Mouse (Mus musculus) midbrain, embryonic 13.5 days (tissue): ENCODE data around the gene Cntln. TPM values are rescaled to one million over a fixed set of nuclear protein-coding genes. Genes with fewer than 3 reads are reported as not detected.

Experiments used
- ATAC-seq: fragments of 200-750 bp; cut with Nextera tagmentation; 2 replicates; pipeline ENCODE4 v1.8.0; 2017; ENCODE audit warnings: mild to moderate bottlenecking, moderate TSS enrichment, moderate library complexity
- H3K27ac ChIP-seq: fragments of 300-500 bp; sonication (generic); 2 replicates; pipeline ENCODE4 v1.5.1; 2015; ENCODE audit warnings: inconsistent platforms, mild to moderate bottlenecking, moderate library complexity
- H3K27me3 ChIP-seq: fragments of 300-500 bp; sonication (generic); 2 replicates; pipeline ENCODE4 v1.6.1; 2015; ENCODE audit warnings: mild to moderate bottlenecking, inconsistent platforms
- H3K36me3 ChIP-seq: fragments of 300-500 bp; sonication (generic); 2 replicates; pipeline ENCODE4 v1.6.1; 2015; ENCODE audit warnings: mild to moderate bottlenecking, inconsistent platforms
- H3K4me1 ChIP-seq: fragments of 300-500 bp; sonication (generic); replicated peaks from 2 replicates; pipeline ENCODE4 v1.6.1; 2015; ENCODE audit warnings: inconsistent platforms
- H3K4me2 ChIP-seq: fragments of 300-500 bp; sonication (generic); replicated peaks from 2 replicates; pipeline ENCODE4 v1.6.1; 2015; ENCODE audit warnings: moderate library complexity, mild to moderate bottlenecking, inconsistent platforms
- H3K4me3 ChIP-seq: fragments of 300-500 bp; sonication (generic); replicated peaks from 2 replicates; pipeline ENCODE4 v1.5.1; 2015; ENCODE audit warnings: mild to moderate bottlenecking, inconsistent platforms
- H3K9ac ChIP-seq: fragments of 300-500 bp; sonication (generic); replicated peaks from 2 replicates; pipeline ENCODE4 v1.6.1; 2015; ENCODE audit warnings: mild to moderate bottlenecking, inconsistent platforms
- H3K9me3 ChIP-seq: fragments of 300-500 bp; sonication (generic); 2 replicates; pipeline ENCODE4 v1.6.1; 2016; ENCODE audit warnings: mild to moderate bottlenecking, inconsistent platforms
- WGBS: fragments of 180-500 bp; shearing (Covaris S2); methylation state at CpG from one replicate; pipeline ENCODE4 v1.1.7; 2015; 5-methylcytosine and 5-hydroxymethylcytosine counted together
- polyA plus RNA-seq: library from polyadenylated mRNA; unstranded; fragments of >200 nt; fragmentation: Nextera tagmentation; extraction: Ambion mirVana; gene quantifications from 2 replicates; pipeline ENCODE4 v1.2.1, GENCODE M21; 2015

Gene Cntln
- polyA plus RNA-seq, 1 experiment from 2014 or later, result 6.3 TPM

- no peak overlapping the region for H3K4me3 ChIP-seq
- 0 out of 2 replicates have a peak, but pooled peaks cover 2% of the 10 kb centered on the region for H3K4me1 ChIP-seq
- no peak overlapping the region for H3K9ac ChIP-seq
- H3K36me3 ChIP-seq, result no peaks in the 10 kb centered on the region
- H3K27ac ChIP-seq, result no peak overlapping the region
- WGBS, result 88% methylated on average over 2 of the region's 2 CpGs
- no peak; the same call in 1 of the 2 replicates for ATAC-seq
- 0 out of 2 replicates have a peak, but pooled peaks cover 3% of the 10 kb centered on the region for H3K27me3 ChIP-seq
- H3K4me2 ChIP-seq, result no peak overlapping the region
- no peaks in the 10 kb centered on the region for H3K9me3 ChIP-seq
These were observed 279.2 kb downstream of the Cntln start for GRCm38 (mm10) chr4:85163313-85163615.

- 96% methylated on average over 12 of the region's 12 CpGs for WGBS
- no peak overlapping the region for H3K27ac ChIP-seq
- no peaks in the 10 kb centered on the region for H3K36me3 ChIP-seq
- H3K27me3 ChIP-seq, result no peaks in the 10 kb centered on the region
- no peak for ATAC-seq
- H3K4me2 ChIP-seq, result no peak overlapping the region
- 0 out of 2 replicates have a peak, but pooled peaks cover under 1% of the 10 kb centered on the region for H3K4me1 ChIP-seq
- no peak overlapping the region for H3K9ac ChIP-seq
- no peaks in the 10 kb centered on the region for H3K9me3 ChIP-seq
- no peak overlapping the region for H3K4me3 ChIP-seq
These were observed 283.9 kb downstream of the Cntln start for GRCm38 (mm10) chr4:85168001-85168400.

GRCm38 (mm10) chr4:85175466-85175865 is 291.4 kb downstream of the Cntln start:
- H3K36me3 ChIP-seq, result no peaks in the 10 kb centered on the region
- H3K27ac ChIP-seq, result no peak overlapping the region
- no peak for ATAC-seq
- no peaks in the 10 kb centered on the region for H3K9me3 ChIP-seq
- H3K4me3 ChIP-seq, result no peak overlapping the region
- no peaks in the 10 kb centered on the region for H3K27me3 ChIP-seq
- no peak overlapping the region for H3K4me2 ChIP-seq
- 85% methylated on average over 4 of the region's 4 CpGs for WGBS
- no peak overlapping the region for H3K9ac ChIP-seq
- H3K4me1 ChIP-seq, result no peaks in the 10 kb centered on the region

GRCm38 (mm10) chr4:85178394-85179051 is 294.4 kb downstream of the Cntln start:
- no peak overlapping the region for H3K4me2 ChIP-seq
- no peaks in the 10 kb centered on the region for H3K4me1 ChIP-seq
- H3K9ac ChIP-seq, result no peak overlapping the region
- H3K27ac ChIP-seq, result no peak overlapping the region
- no peaks in the 10 kb centered on the region for H3K27me3 ChIP-seq
- ATAC-seq, result no peak
- H3K36me3 ChIP-seq, result no peaks in the 10 kb centered on the region
- no peak overlapping the region for H3K4me3 ChIP-seq
- H3K9me3 ChIP-seq, result no peaks in the 10 kb centered on the region
- 92% methylated on average over 9 of the region's 9 CpGs for WGBS

Other genes starting within 250 kb of the Cntln start
- gene Bnc2, start 209.0 kb upstream of the Cntln start, polyA plus RNA-seq, result 18.7 and 19.4 TPM in 2 replicates